Mouse (Mus musculus): ENCODE measurements around the gene Vezf1. TPM values are rescaled to one million over a fixed set of nuclear protein-coding genes. Genes with fewer than 3 reads are reported as not detected.

Vezf1 gene
- polyA plus RNA-seq, 1 experiment from 2014 or later: 69.3 TPM

GRCm38 (mm10) chr11:88059141-88059540 lies 8.9 kb upstream of the Vezf1 start:
- DNase-seq (ENCODE audit: low spot score) (peak; percentile 83), ATAC-seq (replicated peaks; ENCODE audit: insufficient number of reproducible peaks, low FRiP score, low TSS enrichment, low read depth) (peak; percentile 77; the same call in 1 of the 2 replicates)

GRCm38 (mm10) chr11:88061892-88062625 lies 6.0 kb upstream of the Vezf1 start:
- WGBS: 78% methylated on average over 2 of the region's 2 CpGs

More at GRCm38 (mm10) chr11:88059141-88059540, 8.9 kb upstream of the Vezf1 start:
- Histone ChIP-seq H3K4me1 (ENCODE audit: control insufficient read depth, insufficient read depth, low read length) (no peaks in the 10 kb centered on the region), H3K27ac (replicated peaks; ENCODE audit: low read depth, low read length) (no peak overlapping the region), H3K4me2 (ENCODE audit: low read depth, low read length) (no peak overlapping the region), H3K9me3 (replicated peaks; ENCODE audit: control insufficient read depth, low read length) (no peaks in the 10 kb centered on the region), H3K27me3 (ENCODE audit: control insufficient read depth, insufficient read depth, low read length) (no peaks in the 10 kb centered on the region), H3K4me3 (ENCODE audit: low read depth, low read length) (no peak overlapping the region; the same call in 1 of the 2 replicates), H3K9ac (replicated peaks; ENCODE audit: low read length) (no peak overlapping the region), H3K36me3 (replicated peaks; ENCODE audit: control insufficient read depth, insufficient read depth, low read depth, low read length) (no peaks in the 10 kb centered on the region)
- 45% methylated on average over 2 of the region's 2 CpGs for WGBS

GRCm38 (mm10) chr11:88065732-88066131 lies 2.3 kb upstream of the Vezf1 start:
- no peaks in the 10 kb centered on the region for H3K9me3 ChIP-seq (replicated peaks; ENCODE audit: control insufficient read depth, low read length)
- H3K9ac ChIP-seq (replicated peaks; ENCODE audit: low read length): no peak overlapping the region
- no peaks in the 10 kb centered on the region for H3K27me3 ChIP-seq (ENCODE audit: control insufficient read depth, insufficient read depth, low read length)
- H3K4me3 ChIP-seq (ENCODE audit: low read depth, low read length): no peak overlapping the region
- ATAC-seq (replicated peaks; ENCODE audit: insufficient number of reproducible peaks, low FRiP score, low TSS enrichment, low read depth) (no peak), DNase-seq (ENCODE audit: low spot score) (no peak)
- H3K36me3 ChIP-seq (replicated peaks; ENCODE audit: control insufficient read depth, insufficient read depth, low read depth, low read length): no peaks in the 10 kb centered on the region
- no peaks in the 10 kb centered on the region; the same call in 1 of the 2 replicates for H3K4me1 ChIP-seq (ENCODE audit: control insufficient read depth, insufficient read depth, low read length)
- H3K4me2 ChIP-seq (ENCODE audit: low read depth, low read length): no peak overlapping the region
- H3K27ac ChIP-seq (replicated peaks; ENCODE audit: low read depth, low read length): no peak overlapping the region

More at GRCm38 (mm10) chr11:88061892-88062625, 6.0 kb upstream of the Vezf1 start:
- H3K4me2 ChIP-seq (ENCODE audit: low read depth, low read length): no peak overlapping the region
- no peaks in the 10 kb centered on the region for H3K27me3 ChIP-seq (ENCODE audit: control insufficient read depth, insufficient read depth, low read length)
- ATAC-seq (replicated peaks; ENCODE audit: insufficient number of reproducible peaks, low FRiP score, low TSS enrichment, low read depth): no peak
- H3K9ac ChIP-seq (replicated peaks; ENCODE audit: low read length): no peak overlapping the region
- no peaks in the 10 kb centered on the region for H3K4me1 ChIP-seq (ENCODE audit: control insufficient read depth, insufficient read depth, low read length)
- no peak overlapping the region for H3K27ac ChIP-seq (replicated peaks; ENCODE audit: low read depth, low read length)
- no peak overlapping the region for H3K4me3 ChIP-seq (ENCODE audit: low read depth, low read length)
- H3K9me3 ChIP-seq (replicated peaks; ENCODE audit: control insufficient read depth, low read length): no peaks in the 10 kb centered on the region
- no peak for DNase-seq (ENCODE audit: low spot score)
- H3K36me3 ChIP-seq (replicated peaks; ENCODE audit: control insufficient read depth, insufficient read depth, low read depth, low read length): no peaks in the 10 kb centered on the region

- Histone ChIP-seq H3K9ac (replicated peaks; ENCODE audit: low read length) (peak overlapping the region; percentile 99), H3K4me3 (ENCODE audit: low read depth, low read length) (peak overlapping the region; percentile 99), H3K27me3 (ENCODE audit: control insufficient read depth, insufficient read depth, low read length) (no peaks in the 10 kb centered on the region), H3K4me1 (ENCODE audit: control insufficient read depth, insufficient read depth, low read length) (no peaks in the 10 kb centered on the region; the same call in none of the 2 replicates), H3K36me3 (replicated peaks; ENCODE audit: control insufficient read depth, insufficient read depth, low read depth, low read length) (no peaks in the 10 kb centered on the region), H3K4me2 (ENCODE audit: low read depth, low read length) (peak overlapping the region; percentile 79), H3K9me3 (replicated peaks; ENCODE audit: control insufficient read depth, low read length) (no peaks in the 10 kb centered on the region), H3K27ac (replicated peaks; ENCODE audit: low read depth, low read length) (peak overlapping the region; percentile 98)
- ATAC-seq (replicated peaks; ENCODE audit: insufficient number of reproducible peaks, low FRiP score, low TSS enrichment, low read depth) (no peak), DNase-seq (ENCODE audit: low spot score) (no peak)
- 3% methylated on average over 8 of the region's 8 CpGs for whole genome bisulfite sequencing
These were observed 891 bp upstream of the Vezf1 start for GRCm38 (mm10) chr11:88067191-88067585.

- DNase-seq (ENCODE audit: low spot score) (peak; percentile 55), ATAC-seq (replicated peaks; ENCODE audit: insufficient number of reproducible peaks, low FRiP score, low TSS enrichment, low read depth) (peak; percentile 75)
- Histone ChIP-seq H3K4me2 (ENCODE audit: low read depth, low read length) (peak overlapping the region; percentile 79), H3K27ac (replicated peaks; ENCODE audit: low read depth, low read length) (peak overlapping the region; percentile 98), H3K9ac (replicated peaks; ENCODE audit: low read length) (peak overlapping the region; percentile 99), H3K36me3 (replicated peaks; ENCODE audit: control insufficient read depth, insufficient read depth, low read depth, low read length) (peaks cover 5% of the 10 kb centered on the region; the same call in 1 of the 2 replicates), H3K4me3 (ENCODE audit: low read depth, low read length) (peak overlapping the region; percentile 99), H3K9me3 (replicated peaks; ENCODE audit: control insufficient read depth, low read length) (no peaks in the 10 kb centered on the region), H3K4me1 (ENCODE audit: control insufficient read depth, insufficient read depth, low read length) (peaks cover 3% of the 10 kb centered on the region), H3K27me3 (ENCODE audit: control insufficient read depth, insufficient read depth, low read length) (no peaks in the 10 kb centered on the region)
- under 1% methylated on average over 65 of the region's 92 CpGs for WGBS
These were observed 549 bp downstream of the Vezf1 start for GRCm38 (mm10) chr11:88068411-88069245.

- DNase-seq (ENCODE audit: low spot score): no peak
- H3K9ac ChIP-seq (replicated peaks; ENCODE audit: low read length): peak overlapping the region; percentile 99
- no peak for ATAC-seq (replicated peaks; ENCODE audit: insufficient number of reproducible peaks, low FRiP score, low TSS enrichment, low read depth)
- peaks cover 5% of the 10 kb centered on the region; the same call in 1 of the 2 replicates for H3K36me3 ChIP-seq (replicated peaks; ENCODE audit: control insufficient read depth, insufficient read depth, low read depth, low read length)
- no peaks in the 10 kb centered on the region for H3K27me3 ChIP-seq (ENCODE audit: control insufficient read depth, insufficient read depth, low read length)
- H3K27ac ChIP-seq (replicated peaks; ENCODE audit: low read depth, low read length): peak overlapping the region; percentile 98
- H3K9me3 ChIP-seq (replicated peaks; ENCODE audit: control insufficient read depth, low read length): no peaks in the 10 kb centered on the region
- peak overlapping the region; percentile 79 for H3K4me2 ChIP-seq (ENCODE audit: low read depth, low read length)
- H3K4me1 ChIP-seq (ENCODE audit: control insufficient read depth, insufficient read depth, low read length): peaks cover 3% of the 10 kb centered on the region
- H3K4me3 ChIP-seq (ENCODE audit: low read depth, low read length): peak overlapping the region; percentile 99
- WGBS: 0% methylated on average over 12 of the region's 12 CpGs
These were observed 1.1 kb downstream of the Vezf1 start for GRCm38 (mm10) chr11:88069246-88069570.

- Histone ChIP-seq H3K27ac (replicated peaks; ENCODE audit: low read depth, low read length) (no peak overlapping the region), H3K4me2 (ENCODE audit: low read depth, low read length) (peak overlapping the region; percentile 79), H3K36me3 (replicated peaks; ENCODE audit: control insufficient read depth, insufficient read depth, low read depth, low read length) (peaks cover 5% of the 10 kb centered on the region; the same call in 1 of the 2 replicates), H3K4me3 (ENCODE audit: low read depth, low read length) (peak overlapping the region; percentile 99), H3K4me1 (ENCODE audit: control insufficient read depth, insufficient read depth, low read length) (peaks cover 3% of the 10 kb centered on the region), H3K27me3 (ENCODE audit: control insufficient read depth, insufficient read depth, low read length) (no peaks in the 10 kb centered on the region), H3K9me3 (replicated peaks; ENCODE audit: control insufficient read depth, low read length) (no peaks in the 10 kb centered on the region), H3K9ac (replicated peaks; ENCODE audit: low read length) (no peak overlapping the region)
- DNase-seq (ENCODE audit: low spot score) (no peak), ATAC-seq (replicated peaks; ENCODE audit: insufficient number of reproducible peaks, low FRiP score, low TSS enrichment, low read depth) (no peak)
- WGBS: 37% methylated on average over 4 of the region's 4 CpGs
These were observed 2.3 kb downstream of the Vezf1 start for GRCm38 (mm10) chr11:88070392-88070791.

- DNase-seq (ENCODE audit: low spot score) (no peak), ATAC-seq (replicated peaks; ENCODE audit: insufficient number of reproducible peaks, low FRiP score, low TSS enrichment, low read depth) (no peak)
- Histone ChIP-seq H3K27ac (replicated peaks; ENCODE audit: low read depth, low read length) (no peak overlapping the region), H3K4me1 (ENCODE audit: control insufficient read depth, insufficient read depth, low read length) (peaks cover 3% of the 10 kb centered on the region), H3K4me2 (ENCODE audit: low read depth, low read length) (peak overlapping the region; percentile 79), H3K9ac (replicated peaks; ENCODE audit: low read length) (peak overlapping the region; percentile 23), H3K36me3 (replicated peaks; ENCODE audit: control insufficient read depth, insufficient read depth, low read depth, low read length) (peaks cover 5% of the 10 kb centered on the region; the same call in 1 of the 2 replicates), H3K4me3 (ENCODE audit: low read depth, low read length) (peak overlapping the region; percentile 18), H3K27me3 (ENCODE audit: control insufficient read depth, insufficient read depth, low read length) (no peaks in the 10 kb centered on the region), H3K9me3 (replicated peaks; ENCODE audit: control insufficient read depth, low read length) (no peaks in the 10 kb centered on the region)
- 37% methylated on average over 5 of the region's 5 CpGs for WGBS
These were observed 3.0 kb downstream of the Vezf1 start for GRCm38 (mm10) chr11:88071113-88071512.
